Mouse (Mus musculus): Measurements from ENCODE around the gene Spc24.

GRCm38 (mm10) chr9:21750370-21750769 is 9.7 kb downstream of the Spc24 start:
- TF ChIP-seq CTCF (IDR thresholded peaks at IDR 0.05; ENCODE audit: low read depth, low read length), result no peak
- TF ChIP-seq POLR2A (IDR thresholded peaks at IDR 0.05; ENCODE audit: borderline replicate concordance, low read depth, low read length), result no peak

Measured in bone marrow macrophage, adult 2 months (primary cell).